Comparison of ENCODE assay signal across 8 mouse cellular contexts in genomic region chr11:69995391-69995960, GRCm38 (mm10). TPM values are rescaled to one million over a fixed set of nuclear protein-coding genes. Genes with fewer than 3 reads are reported as not detected.
DNase-seq lines count a peak whose midpoint lies in the region; ATAC-seq and TF ChIP-seq lines count a peak whose summit lies in the region.

Gene Phf23, plus strand, starts transcription at chr11:69995777.

- H3K4me3 ChIP-seq in cortical plate, adult 2 months (ENCODE audit: insufficient read depth, low read length), result peak within 1 kb of the TSS; percentile 84
- peak within 1 kb of the TSS; percentile 99 for H3K4me3 ChIP-seq in megakaryocyte, embryonic 14.5 days (replicated peaks)

- H3K4me1 ChIP-seq in cortical plate, adult 2 months (ENCODE audit: control insufficient read depth, insufficient read depth, low read length), result peaks cover 6% of the 10 kb centered on the region; the same call in 1 of the 2 replicates
- peaks cover 61% of the 10 kb centered on the region for H3K4me1 ChIP-seq in megakaryocyte, embryonic 14.5 days

- peak; percentile 58 for ATAC-seq in activated CD4-positive, CD25-positive, alpha-beta regulatory T cell, adult 4 months

- no peaks in the 10 kb centered on the region for H3K27me3 ChIP-seq in megakaryocyte, embryonic 14.5 days (replicated peaks)

- TF ChIP-seq CTCF in cortical plate, adult 2 months (IDR thresholded peaks at IDR 0.05; ENCODE audit: extremely low read depth, insufficient read depth, low read length), result no peak

- DNase-seq in gastrocnemius, adult 8-10 months (ENCODE audit: low spot score in 2 of 2), result peak; percentile 94 to 98
- peak; percentile 96 for DNase-seq in hindlimb bud, embryonic 11.5 days (ENCODE audit: extremely low spot score, low read depth, low spot score)
- DNase-seq in left cerebral cortex, adult 8-10 months (ENCODE audit: low spot score in 2 of 2), result peak; percentile 86 to 98
- DNase-seq in right cerebral cortex, postnatal 10 days (ENCODE audit: low spot score in 2 of 2), result peak; percentile 98 to 99
- DNase-seq in urinary bladder, postnatal 25 days (ENCODE audit: low spot score), result peak; percentile 92

- peak; percentile 44; the same call in 1 of the 2 replicates for TF ChIP-seq POLR2A in cortical plate, adult 2 months (IDR thresholded peaks at IDR 0.05; ENCODE audit: extremely low read depth, insufficient read depth, low read length)

- H3K27ac ChIP-seq in cortical plate, adult 2 months (ENCODE audit: insufficient read depth, low read length), result peak within 1 kb of the TSS; percentile 61

- H3K9me3 ChIP-seq in megakaryocyte, embryonic 14.5 days, result no peaks in the 10 kb centered on the region

- H3K36me3 ChIP-seq in megakaryocyte, embryonic 14.5 days (replicated peaks; ENCODE audit: low read length), result peaks cover 56% of the 10 kb centered on the region

RNA-seq across cellular contexts. Expression of gene Phf23, which starts in this region (rescaled TPM):
- 10 to 100 TPM; 32.1 to 44.9 TPM for polyA plus RNA-seq in activated CD4-positive, CD25-positive, alpha-beta regulatory T cell, adult 4 months (2017; shearing (Covaris generic))
- 37.6 and 38.2 TPM in 2 replicates for polyA plus RNA-seq in cortical plate, adult 2 months (2012; rRNA removed)
- total RNA-seq in gastrocnemius, adult 8-10 months (2022), result 10 to 100 TPM; 20.5 to 28.5 (median 23.0) TPM
- total RNA-seq in left cerebral cortex, adult 8-10 months (2022), result 10 to 100 TPM; 49.6 to 59.9 (median 51.8) TPM
- polyA plus RNA-seq in megakaryocyte, embryonic 14.5 days (2012; ENCODE audit: insufficient read depth, low replicate concordance), result 24.1 and 85.6 TPM in 2 replicates

Comparison
In these comparisons a context has a peak if more than half of its experiments do, and no peak if none do; other contexts are left out.
1. Peak in every context shown above with its lines: DNase-seq, ATAC-seq, H3K4me3 ChIP-seq and H3K27ac ChIP-seq.